ENCODE assay signal across 24 mouse cellular contexts in genomic region chr4:138865092-138865491, GRCm38 (mm10). TPM values are rescaled to one million over a fixed set of nuclear protein-coding genes. Genes with fewer than 3 reads are reported as not detected.
"Had no signal": no experiment of that assay in that cellular context is flagged by ENCODE, and none has a peak within 500 bp of the region (broad histone marks: within the 10 kb centered on the region; RNA-seq: fewer than 3 reads in every experiment).

No protein-coding gene starts in this region.

- H3K27me3 ChIP-seq: midbrain, embryonic 13.5 days; midbrain, embryonic 15.5 days; neural tube, embryonic 13.5 days; neural tube, embryonic 15.5 days; stomach, embryonic 15.5 days had no signal

- H3K36me3 ChIP-seq: liver, embryonic 13.5 days; liver, embryonic 15.5 days; lung, embryonic 15.5 days; midbrain, embryonic 13.5 days; midbrain, embryonic 15.5 days; neural tube, embryonic 13.5 days; neural tube, embryonic 15.5 days; stomach, embryonic 15.5 days had no signal

- H3K9ac ChIP-seq: liver, embryonic 13.5 days; liver, embryonic 15.5 days; liver, postnatal 0 days; lung, embryonic 15.5 days; midbrain, embryonic 13.5 days; midbrain, embryonic 15.5 days; neural tube, embryonic 13.5 days; neural tube, embryonic 15.5 days; stomach, embryonic 15.5 days had no signal

- H3K4me1 ChIP-seq: liver, embryonic 13.5 days; liver, embryonic 15.5 days; lung, embryonic 15.5 days; midbrain, embryonic 13.5 days; stomach, embryonic 15.5 days had no signal

- ATAC-seq: liver, postnatal 0 days; lung, postnatal 0 days; midbrain, embryonic 13.5 days; midbrain, embryonic 15.5 days had no signal

- DNase-seq: liver, embryonic 13.5 days; liver, postnatal 0 days; lung, adult 2 months; lung, postnatal 14 days; lung, postnatal 36 days; retina, postnatal 1 day; right cerebral cortex, adult 18-20 months; thymus, adult 18-20 months; thymus, postnatal 14 days; thymus, postnatal 36 days had no signal

- H3K4me3 ChIP-seq: liver, embryonic 13.5 days; liver, embryonic 15.5 days; lung, embryonic 15.5 days; midbrain, embryonic 13.5 days; midbrain, embryonic 15.5 days; neural tube, embryonic 13.5 days; neural tube, embryonic 15.5 days; stomach, embryonic 15.5 days had no signal

- H3K4me2 ChIP-seq: liver, embryonic 13.5 days; liver, embryonic 15.5 days; lung, embryonic 15.5 days; midbrain, embryonic 11.5 days; midbrain, embryonic 13.5 days; midbrain, embryonic 15.5 days; neural tube, embryonic 13.5 days; neural tube, embryonic 15.5 days; stomach, embryonic 15.5 days had no signal

- H3K27ac ChIP-seq: liver, embryonic 13.5 days; liver, embryonic 15.5 days; lung, embryonic 15.5 days; midbrain, embryonic 13.5 days; midbrain, embryonic 15.5 days; neural tube, embryonic 13.5 days; neural tube, embryonic 15.5 days; stomach, embryonic 15.5 days had no signal

- H3K9me3 ChIP-seq: liver, embryonic 13.5 days; liver, embryonic 15.5 days; lung, embryonic 15.5 days; midbrain, embryonic 13.5 days; midbrain, embryonic 15.5 days; neural tube, embryonic 13.5 days; neural tube, embryonic 15.5 days; stomach, embryonic 15.5 days had no signal

RNA-seq across cellular contexts. Expression of gene Pla2g5, which starts 1.8 kb away (rescaled TPM):
- total RNA-seq: megakaryocyte, adult 5-6 weeks; monocyte, adult 5-6 weeks had no signal
- polyA plus RNA-seq: liver, embryonic 13.5 days; liver, postnatal 0 days; lung, postnatal 0 days; midbrain, embryonic 11.5 days; neural tube, embryonic 11.5 days had no signal

RNA-seq across cellular contexts. Expression of gene Gm13030, which starts 8.7 kb away (rescaled TPM):
- total RNA-seq: megakaryocyte, adult 5-6 weeks; midbrain, postnatal 0 days; monocyte, adult 5-6 weeks had no signal
- polyA plus RNA-seq: liver, embryonic 13.5 days; liver, embryonic 15.5 days; liver, postnatal 0 days; lung, adult 2 months; lung, embryonic 15.5 days; lung, postnatal 0 days; midbrain, embryonic 11.5 days; midbrain, embryonic 13.5 days; midbrain, embryonic 15.5 days; midbrain, postnatal 0 days; neural tube, embryonic 11.5 days; neural tube, embryonic 13.5 days; neural tube, embryonic 15.5 days; stomach, embryonic 15.5 days; thymus, postnatal 0 days had no signal

RNA-seq across cellular contexts. Expression of gene Pla2g2e, which starts 12.7 kb away (rescaled TPM):
- total RNA-seq: megakaryocyte, adult 5-6 weeks; midbrain, postnatal 0 days; monocyte, adult 5-6 weeks had no signal
- polyA plus RNA-seq: liver, embryonic 13.5 days; liver, embryonic 15.5 days; liver, postnatal 0 days; lung, embryonic 15.5 days; lung, postnatal 0 days; midbrain, embryonic 11.5 days; midbrain, embryonic 13.5 days; midbrain, embryonic 15.5 days; midbrain, postnatal 0 days; neural tube, embryonic 11.5 days; neural tube, embryonic 13.5 days; neural tube, embryonic 15.5 days; stomach, embryonic 15.5 days had no signal
